In genomic region chr1:179302446-179303230, GRCm38 (mm10) we compare ENCODE assay signal across 15 mouse cellular contexts.
DNase-seq lines count a peak whose midpoint lies in the region; ATAC-seq and TF ChIP-seq lines count a peak whose summit lies in the region.
"Had no signal": no experiment of that assay in that cellular context is flagged by ENCODE, and none has a peak within 500 bp of the region (broad histone marks: within the 10 kb centered on the region; RNA-seq: fewer than 3 reads in every experiment).

No protein-coding gene starts in this region.

- TF ChIP-seq CTCF in testis, adult 2 months (IDR thresholded peaks at IDR 0.05; ENCODE audit: control insufficient read depth, insufficient read depth, insufficient replicate concordance, low read depth, low read length) = peak; percentile 4; the same call in 1 of the 2 replicates
- TF ChIP-seq CTCF in brain, embryonic 14.5 days (IDR thresholded peaks at IDR 0.05; ENCODE audit: borderline replicate concordance, extremely low read depth, insufficient read depth, insufficient read length) = peak; percentile 24; the same call in 1 of the 2 replicates

- ATAC-seq in hindbrain, embryonic 11.5 days (ENCODE audit: low FRiP score) = no peak
- no peak for ATAC-seq in hindbrain, embryonic 12.5 days (ENCODE audit: low FRiP score)
- ATAC-seq: forebrain, embryonic 16.5 days had no signal

- H3K4me2 ChIP-seq in hindbrain, embryonic 11.5 days (replicated peaks; ENCODE audit: low read depth, low read length) = no peak overlapping the region
- H3K4me2 ChIP-seq in hindbrain, embryonic 12.5 days (replicated peaks) = no peak overlapping the region
- H3K4me2 ChIP-seq: heart, embryonic 13.5 days; liver, embryonic 15.5 days; stomach, embryonic 15.5 days had no signal

- H3K4me3 ChIP-seq in hindbrain, embryonic 11.5 days (ENCODE audit: low read depth, low read length) = no peak overlapping the region
- no peak overlapping the region for H3K4me3 ChIP-seq in hindbrain, embryonic 12.5 days
- no peak overlapping the region for H3K4me3 ChIP-seq in testis, adult 2 months (ENCODE audit: control insufficient read depth, low read depth, low read length)
- H3K4me3 ChIP-seq: heart, embryonic 13.5 days; liver, embryonic 15.5 days; megakaryocyte, embryonic 14.5 days; stomach, embryonic 15.5 days had no signal

- H3K36me3 ChIP-seq in hindbrain, embryonic 11.5 days (ENCODE audit: control insufficient read depth, insufficient read depth, low read length) = no peaks in the 10 kb centered on the region
- H3K36me3 ChIP-seq in hindbrain, embryonic 12.5 days = no peaks in the 10 kb centered on the region
- H3K36me3 ChIP-seq in testis, adult 2 months (ENCODE audit: control insufficient read depth, insufficient read depth, low read length) = no peaks in the 10 kb centered on the region
- H3K36me3 ChIP-seq: G1E; heart, embryonic 13.5 days; liver, embryonic 15.5 days; stomach, embryonic 15.5 days had no signal

- H3K4me1 ChIP-seq in hindbrain, embryonic 11.5 days (replicated peaks; ENCODE audit: control insufficient read depth, insufficient read depth, low read length) = no peaks in the 10 kb centered on the region
- no peaks in the 10 kb centered on the region for H3K4me1 ChIP-seq in hindbrain, embryonic 12.5 days
- H3K4me1 ChIP-seq in testis, adult 2 months (ENCODE audit: control insufficient read depth, insufficient read depth, low read length) = no peaks in the 10 kb centered on the region
- H3K4me1 ChIP-seq: heart, embryonic 13.5 days; liver, embryonic 15.5 days; megakaryocyte, embryonic 14.5 days; stomach, embryonic 15.5 days had no signal

- no peak overlapping the region for H3K27ac ChIP-seq in hindbrain, embryonic 11.5 days (ENCODE audit: low read depth, low read length)
- H3K27ac ChIP-seq in hindbrain, embryonic 12.5 days = no peak overlapping the region
- H3K27ac ChIP-seq in testis, adult 2 months (ENCODE audit: control insufficient read depth, insufficient read depth, low read depth, low read length) = no peak overlapping the region
- H3K27ac ChIP-seq: heart, embryonic 13.5 days; liver, embryonic 15.5 days; stomach, embryonic 15.5 days had no signal

- H3K9me3 ChIP-seq in hindbrain, embryonic 11.5 days (ENCODE audit: control insufficient read depth, low read length) = no peaks in the 10 kb centered on the region
- H3K9me3 ChIP-seq in hindbrain, embryonic 12.5 days (replicated peaks) = no peaks in the 10 kb centered on the region
- H3K9me3 ChIP-seq: G1E; liver, embryonic 15.5 days; stomach, embryonic 15.5 days had no signal

- H3K27me3 ChIP-seq in hindbrain, embryonic 11.5 days (ENCODE audit: control insufficient read depth, insufficient read depth, low read length) = no peaks in the 10 kb centered on the region
- no peaks in the 10 kb centered on the region for H3K27me3 ChIP-seq in hindbrain, embryonic 12.5 days
- no peaks in the 10 kb centered on the region for H3K27me3 ChIP-seq in testis, adult 2 months (ENCODE audit: control insufficient read depth, insufficient read depth, low read length)
- H3K27me3 ChIP-seq: heart, embryonic 13.5 days; liver, embryonic 15.5 days; megakaryocyte, embryonic 14.5 days; stomach, embryonic 15.5 days had no signal

- 85% methylated on average over 13 of the region's 13 CpGs for WGBS in hindbrain, embryonic 11.5 days
- WGBS in hindbrain, embryonic 12.5 days = 86% methylated on average over 13 of the region's 13 CpGs

- no peak overlapping the region for H3K9ac ChIP-seq in hindbrain, embryonic 11.5 days (ENCODE audit: low read depth, low read length)
- H3K9ac ChIP-seq in hindbrain, embryonic 12.5 days = no peak overlapping the region
- H3K9ac ChIP-seq: heart, embryonic 13.5 days; liver, embryonic 15.5 days; stomach, embryonic 15.5 days had no signal

- DNase-seq in hindbrain, embryonic 11.5 days (ENCODE audit: low spot score) = peak; percentile 45
- no peak for DNase-seq in testis, postnatal 14 days (ENCODE audit: low spot score)
- no peak for DNase-seq in brain, embryonic 14.5 days (ENCODE audit: low read depth)
- no peak for DNase-seq in frontal cortex, postnatal 10 days (ENCODE audit: low spot score in 2 of 2)
- DNase-seq in gastrocnemius, postnatal 10 days = no peak
- DNase-seq: adrenal gland, adult 2 months; cerebellum, adult 2 months had no signal

- no peak for TF ChIP-seq POLR2A in testis, adult 2 months (IDR thresholded peaks at IDR 0.05; ENCODE audit: control insufficient read depth, low read depth, low read length)
- TF ChIP-seq POLR2A in brain, embryonic 14.5 days (IDR thresholded peaks at IDR 0.05; ENCODE audit: borderline replicate concordance, extremely low read depth, insufficient read depth, insufficient read length, poor library complexity, severe bottlenecking) = no peak
